Mouse (Mus musculus) stomach, embryonic 16.5 days (tissue): ENCODE measurements around the gene Ddx28. TPM values are rescaled to one million over a fixed set of nuclear protein-coding genes. Genes with fewer than 3 reads are reported as not detected.

Source experiments
- ATAC-seq: fragments of 200-750 bp; cut with Nextera tagmentation; 2 replicates; pipeline ENCODE4 v1.8.0; 2017; ENCODE audit warnings: moderate number of reproducible peaks, moderate TSS enrichment; ENCODE audit not compliant: insufficient read depth, low FRiP score
- H3K27ac ChIP-seq: fragments of 300-500 bp; sonication (generic); 2 replicates; pipeline ENCODE4 v1.5.1; 2014; ENCODE audit warnings: low read length
- H3K27me3 ChIP-seq: fragments of 300-500 bp; sonication (generic); 2 replicates; pipeline ENCODE4 v1.6.1; 2014; ENCODE audit warnings: low read length, control low read depth, mixed read lengths; ENCODE audit not compliant: control insufficient read depth, insufficient read depth
- H3K36me3 ChIP-seq: fragments of 300-500 bp; sonication (generic); 2 replicates; pipeline ENCODE4 v1.6.1; 2014; ENCODE audit warnings: low read length; ENCODE audit not compliant: control insufficient read depth, insufficient read depth
- H3K4me1 ChIP-seq: fragments of 300-500 bp; sonication (generic); 2 replicates; pipeline ENCODE4 v1.6.1; 2014; ENCODE audit warnings: low read length, control low read depth, mixed read lengths; ENCODE audit not compliant: control insufficient read depth, insufficient read depth
- H3K4me2 ChIP-seq: fragments of 300-500 bp; sonication (generic); 2 replicates; pipeline ENCODE4 v1.6.1; 2014; ENCODE audit warnings: low read depth, low read length, mixed read lengths
- H3K4me3 ChIP-seq: fragments of 300-500 bp; sonication (generic); replicated peaks from 2 replicates; pipeline ENCODE4 v1.5.1; 2014; ENCODE audit warnings: mild to moderate bottlenecking, low read length
- H3K9ac ChIP-seq: fragments of 300-500 bp; sonication (generic); 2 replicates; pipeline ENCODE4 v1.6.1; 2014; ENCODE audit warnings: low read length
- H3K9me3 ChIP-seq: fragments of 300-500 bp; sonication (generic); replicated peaks from 2 replicates; pipeline ENCODE4 v1.6.1; 2016; ENCODE audit warnings: low read length, control low read depth; ENCODE audit not compliant: control insufficient read depth
- WGBS: fragments of 180-500 bp; shearing (Covaris S2); extraction: QIAGEN DNeasy Blood & Tissue Kit; methylation state at CpG from one replicate; pipeline ENCODE4 v1.1.7; 2014; 5-methylcytosine and 5-hydroxymethylcytosine counted together
- polyA plus RNA-seq: library from polyadenylated mRNA; unstranded; fragments of >200 nt; fragmentation: Nextera tagmentation; extraction: Ambion mirVana; gene quantifications from 2 replicates; pipeline ENCODE4 v1.2.1, GENCODE M21; 2015

Gene Ddx28
- polyA plus RNA-seq, 1 experiment from 2014 or later = 16.5 TPM

- H3K4me3 ChIP-seq = no peak overlapping the region
- no peak for ATAC-seq
- H3K4me2 ChIP-seq = no peak overlapping the region
- H3K27me3 ChIP-seq = no peaks in the 10 kb centered on the region
- 82% methylated on average over 3 of the region's 3 CpGs for WGBS
- peaks cover 7% of the 10 kb centered on the region; the same call in 1 of the 2 replicates for H3K4me1 ChIP-seq
- no peaks in the 10 kb centered on the region for H3K9me3 ChIP-seq
- no peak overlapping the region for H3K27ac ChIP-seq
- peaks cover 11% of the 10 kb centered on the region; the same call in 1 of the 2 replicates for H3K36me3 ChIP-seq
- no peak overlapping the region for H3K9ac ChIP-seq
Measured at GRCm38 (mm10) chr8:106051068-106051467, 39.4 kb upstream of the Ddx28 start.

- Histone ChIP-seq H3K9ac (no peak overlapping the region), H3K4me1 (peaks cover 7% of the 10 kb centered on the region; the same call in 1 of the 2 replicates), H3K27ac (no peak overlapping the region), H3K27me3 (no peaks in the 10 kb centered on the region), H3K9me3 (no peaks in the 10 kb centered on the region), H3K36me3 (peaks cover 14% of the 10 kb centered on the region; the same call in 1 of the 2 replicates), H3K4me3 (no peak overlapping the region), H3K4me2 (no peak overlapping the region)
- 89% methylated on average over 6 of the region's 6 CpGs for WGBS
- ATAC-seq = no peak
Measured at GRCm38 (mm10) chr8:106049840-106050239, 38.2 kb upstream of the Ddx28 start.

- WGBS = 80% methylated on average over 5 of the region's 5 CpGs
Measured at GRCm38 (mm10) chr8:106047854-106048630, 36.4 kb upstream of the Ddx28 start.

GRCm38 (mm10) chr8:106046872-106047559 is 35.3 kb upstream of the Ddx28 start:
- no peak for ATAC-seq
- peaks cover 8% of the 10 kb centered on the region; the same call in 1 of the 2 replicates for H3K36me3 ChIP-seq
- 92% methylated on average over 11 of the region's 11 CpGs for WGBS

More at GRCm38 (mm10) chr8:106047854-106048630, 36.4 kb upstream of the Ddx28 start:
- Histone ChIP-seq H3K4me1 (no peaks in the 10 kb centered on the region), H3K36me3 (peaks cover 11% of the 10 kb centered on the region; the same call in 1 of the 2 replicates), H3K4me3 (no peak overlapping the region), H3K9ac (no peak overlapping the region), H3K27ac (no peak overlapping the region), H3K9me3 (no peaks in the 10 kb centered on the region), H3K27me3 (no peaks in the 10 kb centered on the region), H3K4me2 (no peak overlapping the region)
- ATAC-seq = no peak

GRCm38 (mm10) chr8:106044151-106044550 is 32.5 kb upstream of the Ddx28 start:
- H3K27me3 ChIP-seq = no peaks in the 10 kb centered on the region
- H3K4me3 ChIP-seq = no peak overlapping the region
- WGBS = 61% methylated on average over 3 of the region's 3 CpGs
- peaks cover 2% of the 10 kb centered on the region; the same call in 1 of the 2 replicates for H3K4me1 ChIP-seq
- H3K9me3 ChIP-seq = no peaks in the 10 kb centered on the region
- no peak overlapping the region for H3K27ac ChIP-seq
- H3K4me2 ChIP-seq = no peak overlapping the region
- peaks cover 5% of the 10 kb centered on the region; the same call in 1 of the 2 replicates for H3K36me3 ChIP-seq
- ATAC-seq = no peak
- H3K9ac ChIP-seq = peak overlapping the region; percentile 7; the same call in 1 of the 2 replicates

More at GRCm38 (mm10) chr8:106046872-106047559, 35.3 kb upstream of the Ddx28 start:
- Histone ChIP-seq H3K4me1 (no peaks in the 10 kb centered on the region), H3K27ac (no peak overlapping the region), H3K4me3 (no peak overlapping the region), H3K9me3 (no peaks in the 10 kb centered on the region), H3K9ac (no peak overlapping the region), H3K27me3 (no peaks in the 10 kb centered on the region), H3K4me2 (no peak overlapping the region)

- Histone ChIP-seq H3K4me1 (peaks cover 2% of the 10 kb centered on the region; the same call in 1 of the 2 replicates), H3K27me3 (no peaks in the 10 kb centered on the region), H3K9me3 (no peaks in the 10 kb centered on the region), H3K9ac (no peak overlapping the region), H3K4me2 (no peak overlapping the region), H3K4me3 (no peak overlapping the region), H3K36me3 (peaks cover 5% of the 10 kb centered on the region; the same call in 1 of the 2 replicates), H3K27ac (no peak overlapping the region)
- no peak for ATAC-seq
- 69% methylated on average over 2 of the region's 2 CpGs for WGBS
Measured at GRCm38 (mm10) chr8:106043055-106043454, 31.4 kb upstream of the Ddx28 start.

GRCm38 (mm10) chr8:106040218-106040617 is 28.5 kb upstream of the Ddx28 start:
- no peak overlapping the region for H3K4me2 ChIP-seq
- H3K27me3 ChIP-seq = no peaks in the 10 kb centered on the region
- H3K27ac ChIP-seq = no peak overlapping the region
- peaks cover 5% of the 10 kb centered on the region; the same call in 1 of the 2 replicates for H3K36me3 ChIP-seq
- H3K9me3 ChIP-seq = no peaks in the 10 kb centered on the region
- WGBS = 61% methylated on average over 4 of the region's 4 CpGs
- no peak for ATAC-seq
- no peak overlapping the region for H3K9ac ChIP-seq
- peaks cover 2% of the 10 kb centered on the region; the same call in 1 of the 2 replicates for H3K4me1 ChIP-seq
- no peak overlapping the region for H3K4me3 ChIP-seq

- no peak overlapping the region for H3K4me2 ChIP-seq
Measured at GRCm38 (mm10) chr8:106039605-106040004, 27.9 kb upstream of the Ddx28 start.

GRCm38 (mm10) chr8:106038721-106039120 is 27.0 kb upstream of the Ddx28 start:
- Histone ChIP-seq H3K4me2 (no peak overlapping the region), H3K36me3 (no peaks in the 10 kb centered on the region), H3K27ac (no peak overlapping the region), H3K4me3 (no peak overlapping the region), H3K27me3 (no peaks in the 10 kb centered on the region), H3K9ac (no peak overlapping the region), H3K9me3 (no peaks in the 10 kb centered on the region), H3K4me1 (peaks cover 2% of the 10 kb centered on the region; the same call in 1 of the 2 replicates)
- WGBS = 88% methylated on average over 10 of the region's 10 CpGs
- no peak for ATAC-seq

More at GRCm38 (mm10) chr8:106039605-106040004, 27.9 kb upstream of the Ddx28 start:
- Histone ChIP-seq H3K27ac (no peak overlapping the region), H3K9me3 (no peaks in the 10 kb centered on the region), H3K36me3 (no peaks in the 10 kb centered on the region), H3K4me3 (no peak overlapping the region), H3K27me3 (no peaks in the 10 kb centered on the region), H3K9ac (no peak overlapping the region), H3K4me1 (peaks cover 2% of the 10 kb centered on the region; the same call in 1 of the 2 replicates)
- no peak for ATAC-seq
- 83% methylated on average over 4 of the region's 4 CpGs for WGBS
